Mouse (Mus musculus) urinary bladder, postnatal 36 days (tissue): ENCODE measurements around the gene Cwc22.

ENCODE experiments used
- DNase-seq, 2 experiments: peaks; one replicate each; pipeline ENCODE4 v3.0.0; 2022; ENCODE audit warnings: low spot score in 2 of 2, mixed read lengths in 1 of 2

Cwc22 gene

GRCm38 (mm10) chr2:77970556-77970955, 24.4 kb upstream of the Cwc22 start:
- no peak for DNase-seq

GRCm38 (mm10) chr2:77969956-77970355, 23.8 kb upstream of the Cwc22 start:
- no peak for DNase-seq

GRCm38 (mm10) chr2:77962450-77963193, 16.4 kb upstream of the Cwc22 start:
- no peak for DNase-seq

- no peak for DNase-seq
These were observed 15.1 kb upstream of the Cwc22 start for GRCm38 (mm10) chr2:77961256-77961655.

GRCm38 (mm10) chr2:77960711-77961110, 14.5 kb upstream of the Cwc22 start:
- DNase-seq, result no peak

GRCm38 (mm10) chr2:77959341-77959740, 13.2 kb upstream of the Cwc22 start:
- no peak for DNase-seq

- DNase-seq, result no peak
These were observed 5.3 kb upstream of the Cwc22 start for GRCm38 (mm10) chr2:77951415-77951913.

DNA sequence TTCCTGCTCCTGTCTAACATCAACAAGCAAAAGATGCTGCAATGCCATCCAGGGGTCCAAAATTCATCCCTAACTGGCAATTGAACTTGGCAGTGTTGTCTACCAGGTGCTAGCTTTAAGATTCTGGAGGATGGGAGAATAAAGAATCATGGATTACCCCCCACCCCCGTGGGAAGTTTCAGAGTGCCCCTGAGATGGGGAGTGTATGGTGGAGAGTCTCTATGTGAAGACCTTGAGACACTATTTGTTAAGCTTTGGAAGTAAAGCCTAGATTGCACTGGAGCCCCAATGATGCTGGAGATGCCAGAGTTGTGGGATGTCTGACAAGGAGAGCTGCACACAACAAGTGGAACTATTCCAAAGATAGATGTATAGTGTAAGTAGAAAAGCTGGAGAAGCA, 3.9 kb upstream of the Cwc22 start:
- DNase-seq, result no peak

DNA sequence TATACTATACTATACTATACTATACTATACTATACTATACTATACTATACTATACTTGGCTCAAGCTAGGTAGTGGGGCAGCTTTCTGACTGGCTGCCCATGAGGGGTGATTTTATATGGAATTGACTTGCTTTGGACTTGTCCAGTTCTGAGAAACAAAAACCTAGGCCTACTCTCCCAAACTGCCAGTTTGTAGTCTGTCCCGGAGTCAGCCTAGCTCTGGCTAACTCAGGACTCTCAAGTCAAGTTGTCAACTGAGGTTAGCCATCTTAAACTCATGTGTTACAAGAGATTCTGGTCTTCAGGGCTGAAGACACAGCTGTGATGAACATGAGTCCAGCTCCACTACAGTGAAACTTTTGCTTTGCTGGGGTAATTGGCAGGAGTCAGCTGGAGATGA, 3.3 kb upstream of the Cwc22 start:
- no peak for DNase-seq

GRCm38 (mm10) chr2:77948921-77949320, 2.7 kb upstream of the Cwc22 start:
- DNase-seq, result no peak

DNA sequence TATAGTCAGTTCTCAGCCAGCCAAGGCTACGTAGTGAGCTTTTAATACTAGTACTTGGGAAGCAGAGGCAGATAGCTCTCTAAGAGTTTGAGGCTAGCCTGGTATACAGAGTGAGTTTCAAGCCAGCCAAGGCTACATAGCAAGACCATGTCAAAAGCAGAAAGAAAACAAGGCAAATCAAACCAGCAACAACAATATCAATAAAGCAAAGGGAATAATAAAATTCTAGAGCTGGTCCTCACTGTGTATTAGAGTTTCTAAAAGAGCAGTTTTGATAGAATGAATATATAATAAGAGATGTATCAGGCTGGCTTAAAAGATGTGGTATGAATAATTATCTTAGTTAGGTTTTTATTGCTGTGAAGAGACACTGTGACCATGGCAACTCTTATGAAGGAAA, 2.0 kb upstream of the Cwc22 start:
- DNase-seq, result no peak

DNA sequence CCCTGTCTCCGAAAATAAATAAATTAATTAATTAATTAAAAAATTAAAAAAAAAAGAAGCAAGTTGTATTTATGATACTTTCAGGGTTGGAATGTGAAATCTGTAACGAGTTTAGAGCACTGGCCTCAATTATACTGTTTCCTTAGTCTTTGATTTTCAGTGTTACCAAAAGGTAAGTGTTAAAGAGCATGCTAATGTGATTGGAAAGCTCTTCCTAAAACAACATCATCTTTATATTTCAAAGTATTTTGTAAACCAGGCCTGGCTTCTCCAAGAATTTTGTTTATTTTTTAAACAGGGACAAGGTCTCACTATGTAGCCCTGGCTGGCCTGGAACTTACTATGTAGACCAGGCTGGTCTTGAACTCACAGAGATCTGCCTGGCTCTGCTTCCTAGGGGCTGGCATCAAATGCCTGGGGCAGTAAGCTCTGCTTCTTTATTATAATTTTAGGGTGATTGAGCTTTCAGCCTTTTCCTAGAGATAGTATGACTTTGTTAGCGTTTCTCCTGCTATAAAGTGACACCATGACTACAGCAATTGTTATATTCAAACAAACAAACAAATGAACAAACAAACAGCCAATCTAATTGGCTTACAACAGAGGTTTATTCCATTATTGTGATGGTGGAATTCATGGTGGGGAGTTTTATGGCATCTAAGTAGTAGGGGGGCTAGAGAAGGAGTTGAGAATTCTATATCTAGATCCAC, 1.1 kb upstream of the Cwc22 start:
- no peak for DNase-seq

GRCm38 (mm10) chr2:77944860-77945595, 1.1 kb downstream of the Cwc22 start:
- no peak for DNase-seq

GRCm38 (mm10) chr2:77944281-77944680, 1.9 kb downstream of the Cwc22 start:
- no peak for DNase-seq

- DNase-seq, result no peak
These were observed 4.2 kb downstream of the Cwc22 start for GRCm38 (mm10) chr2:77941944-77942343.

DNA sequence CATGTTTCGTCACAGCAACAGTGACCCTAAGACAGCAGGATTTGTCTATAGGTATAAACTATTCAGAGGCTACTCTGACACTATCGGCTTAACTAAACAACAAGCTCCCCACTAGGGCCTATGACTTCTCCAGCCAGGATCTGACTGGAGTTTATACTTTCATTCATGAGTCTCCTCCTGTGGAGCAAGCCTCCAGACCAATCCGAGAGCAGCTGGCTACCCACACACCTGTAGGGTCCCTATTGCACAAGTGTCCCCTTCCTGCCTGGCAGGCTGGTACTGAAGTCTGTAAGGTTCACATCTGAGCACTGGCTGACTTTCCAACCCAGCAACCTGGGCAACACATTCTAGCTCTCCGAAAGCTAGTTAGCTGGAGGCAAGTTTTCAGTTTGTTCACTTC, 7.9 kb downstream of the Cwc22 start:
- no peak for DNase-seq

GRCm38 (mm10) chr2:77937818-77938217, 8.4 kb downstream of the Cwc22 start:
- no peak for DNase-seq

- DNase-seq, result no peak
These were observed 12.0 kb downstream of the Cwc22 start for GRCm38 (mm10) chr2:77934138-77934537.

DNA sequence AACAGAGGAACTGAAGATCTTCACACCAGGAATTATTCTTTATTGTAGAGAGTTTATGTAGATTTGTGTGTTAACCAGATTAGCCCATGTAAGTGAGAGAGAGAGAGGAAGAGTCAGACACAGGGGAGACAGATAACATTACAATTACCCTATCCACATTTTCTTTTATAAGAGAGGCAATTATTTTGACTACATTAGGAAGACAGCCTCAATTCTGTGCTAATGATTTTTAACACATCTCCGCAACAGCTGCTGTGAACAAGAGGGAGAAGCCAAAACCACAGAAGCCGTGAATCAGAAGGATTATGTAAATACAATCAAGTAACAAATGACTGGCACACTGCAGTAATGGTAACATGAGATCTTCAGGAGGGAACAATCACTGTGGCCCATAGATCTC, 12.5 kb downstream of the Cwc22 start:
- no peak for DNase-seq

- DNase-seq, result no peak
These were observed 14.2 kb downstream of the Cwc22 start for GRCm38 (mm10) chr2:77931958-77932357.

DNA sequence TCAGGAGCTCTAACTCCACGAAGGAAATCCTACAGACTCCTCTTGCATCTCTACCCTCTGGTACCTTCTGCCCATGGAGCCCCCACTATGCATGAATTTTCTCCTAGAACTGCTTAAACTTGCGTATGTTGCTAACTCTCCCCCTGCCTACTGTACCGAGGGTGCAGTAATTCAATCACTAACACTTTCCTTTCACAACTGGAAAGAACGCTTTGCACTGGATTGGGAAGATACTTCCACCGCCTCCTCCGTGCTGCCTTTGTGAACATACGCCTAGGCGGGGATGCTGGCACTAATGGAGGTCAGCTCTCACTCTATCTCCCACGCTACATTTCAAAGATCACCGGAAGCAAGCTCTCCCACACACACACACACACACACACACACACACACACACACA, 17.8 kb downstream of the Cwc22 start:
- DNase-seq, result no peak

- no peak for DNase-seq
These were observed 19.7 kb downstream of the Cwc22 start for GRCm38 (mm10) chr2:77926468-77926867.

- no peak for DNase-seq
These were observed 20.2 kb downstream of the Cwc22 start for GRCm38 (mm10) chr2:77925997-77926396.
